Mouse (Mus musculus) megakaryocyte, adult 5-6 weeks (primary cell): ENCODE measurements around the gene Emc8. TPM values are rescaled to one million over a fixed set of nuclear protein-coding genes. Genes with fewer than 3 reads are reported as not detected.

Experiments
- ATAC-seq: 2 replicates; pipeline ENCODE4 v1.8.0; 2016; ENCODE audit warnings: mild to moderate bottlenecking, inconsistent platforms; ENCODE audit not compliant: poor library complexity, severe bottlenecking
- total RNA-seq, 2 experiments: library from RNA; stranded (forward) in 1 of 2; stranded (reverse) in 1 of 2; fragments of 153-499, 151-499 nt in 1 of 2; fragments of 221-1000, 200-1000 nt in 1 of 2; gene quantifications; 2 replicates each; pipeline versions ENCODE4 v1.2.3 to v1.2.4; 2015 to 2017

Emc8 gene
- total RNA-seq (2015) (46.7 and 48.7 TPM in 2 replicates), total RNA-seq (2017) (41.6 and 51.3 TPM in 2 replicates)

DNA sequence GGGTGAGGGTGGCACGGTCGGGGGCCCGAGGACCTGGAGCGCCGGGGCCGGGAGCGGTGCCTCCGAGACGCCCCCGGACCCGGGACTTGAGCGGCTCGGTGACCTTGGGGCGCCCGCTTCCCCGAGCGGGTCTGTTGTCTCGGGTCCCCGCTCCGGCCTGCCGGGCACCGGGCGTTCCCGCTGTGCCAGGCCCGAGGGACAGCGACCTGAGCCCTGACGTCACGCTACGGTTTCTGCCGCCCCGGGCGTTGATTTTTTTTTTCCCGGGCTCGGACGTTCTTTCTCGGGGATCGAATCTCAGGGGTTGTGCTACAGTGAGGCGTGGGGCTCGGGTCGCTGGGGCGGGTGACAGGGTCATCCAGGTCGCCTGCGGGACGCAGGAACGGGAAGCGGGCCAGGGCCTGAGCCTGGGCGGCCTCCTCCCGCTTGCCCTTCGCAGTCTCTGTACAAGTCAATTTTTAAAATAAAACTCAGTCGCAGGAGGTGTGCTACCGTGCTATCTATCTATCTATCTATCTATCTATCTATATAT lies at the start of gene Emc8:
Emc8 (minus strand) TSS at position 200 of the 532 bp plus-strand sequence.
- peak; percentile 9 for ATAC-seq

DNA sequence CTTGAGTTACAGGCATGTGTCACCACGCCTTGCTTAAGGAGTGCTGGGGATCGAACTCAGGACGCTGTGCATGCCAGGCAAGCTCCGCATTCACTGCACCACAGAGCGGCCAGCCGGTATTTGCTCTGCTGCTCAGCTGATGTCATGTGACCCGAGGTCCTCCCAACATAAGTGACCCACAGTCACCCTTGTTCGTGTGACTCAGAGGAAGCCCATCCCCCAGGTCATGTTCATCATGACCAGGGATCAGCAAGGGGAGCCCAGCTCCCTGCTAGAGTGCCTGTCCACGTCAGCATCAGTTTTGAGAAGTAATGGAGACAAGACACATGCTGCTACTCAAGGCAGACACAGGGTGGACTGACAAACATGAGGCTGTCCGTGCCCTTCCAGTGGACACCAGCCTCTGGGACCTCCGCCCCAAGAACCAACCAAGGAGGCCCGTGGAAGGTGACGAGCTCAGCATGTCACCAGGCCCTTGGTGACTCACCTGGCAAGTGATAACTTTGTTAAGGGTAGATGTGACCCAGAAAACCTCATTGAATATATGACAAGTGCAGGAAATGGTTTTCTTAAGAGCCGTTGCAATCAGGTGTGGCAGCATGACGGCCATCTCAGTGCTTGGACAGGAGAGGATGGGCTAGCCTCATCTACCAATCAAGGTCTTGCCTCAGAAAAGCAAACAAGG lies 47.8 kb upstream of the Emc8 start:
- peak; percentile 17 for ATAC-seq

GRCm38 (mm10) chr8:120715200-120715599 lies 46.8 kb upstream of the Emc8 start:
- ATAC-seq, result peak; percentile 66

GRCm38 (mm10) chr8:120709176-120709575 lies 40.8 kb upstream of the Emc8 start:
- ATAC-seq, result peak; percentile 27; the same call in 1 of the 2 replicates

- ATAC-seq, result no peak
These were observed 37.8 kb upstream of the Emc8 start for GRCm38 (mm10) chr8:120706193-120706592.

GRCm38 (mm10) chr8:120705163-120705562 lies 36.8 kb upstream of the Emc8 start:
- no peak for ATAC-seq

- no peak for ATAC-seq
These were observed 35.8 kb upstream of the Emc8 start for GRCm38 (mm10) chr8:120704203-120704602.

- ATAC-seq, result peak; percentile 80
These were observed 33.5 kb upstream of the Emc8 start for GRCm38 (mm10) chr8:120701758-120702465.

DNA sequence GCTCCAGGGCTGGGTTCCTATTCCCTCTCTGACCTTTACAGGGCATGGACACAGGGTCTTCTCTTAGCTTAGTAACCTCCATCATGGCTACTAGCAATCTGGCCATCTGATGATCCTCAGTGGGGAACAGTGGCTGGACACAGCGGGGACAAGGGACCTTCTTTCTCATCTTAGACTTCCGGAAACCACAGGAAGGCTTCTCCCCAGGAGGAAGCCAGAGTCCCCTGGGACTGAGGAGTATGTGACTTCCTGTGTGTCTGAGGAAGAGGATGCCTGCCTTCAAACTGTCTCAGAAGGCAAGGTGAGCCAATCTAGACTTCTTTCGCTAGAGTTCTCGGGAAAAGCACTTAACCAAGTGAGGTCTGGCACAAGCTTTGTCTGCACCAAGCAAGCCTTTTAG lies 31.7 kb upstream of the Emc8 start:
- ATAC-seq, result no peak

DNA sequence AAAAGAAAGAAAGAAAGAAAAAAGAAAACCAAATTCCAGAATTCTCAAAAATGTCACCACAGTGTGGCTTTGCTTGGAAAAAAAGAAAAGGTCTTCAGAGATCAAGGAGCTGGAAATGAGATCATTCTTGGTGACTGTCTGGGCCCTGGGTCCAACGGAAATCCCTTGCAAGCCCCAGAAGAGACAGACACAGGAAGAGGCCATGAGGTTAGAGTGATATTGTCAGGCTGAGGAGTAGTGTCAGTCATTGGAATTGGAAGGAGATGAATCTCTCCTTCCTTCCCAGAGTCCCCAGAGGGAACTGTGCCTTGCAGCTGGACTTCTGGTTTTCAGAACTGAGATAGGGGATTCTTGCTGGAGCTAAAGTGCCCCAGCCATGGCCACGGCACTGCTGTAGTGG lies 31.2 kb upstream of the Emc8 start:
- no peak for ATAC-seq

GRCm38 (mm10) chr8:120699079-120699478 lies 30.7 kb upstream of the Emc8 start:
- ATAC-seq, result no peak

- ATAC-seq, result no peak
These were observed 30.1 kb upstream of the Emc8 start for GRCm38 (mm10) chr8:120698426-120698825.

- 0 out of 2 replicates have a peak, but pooled peaks have one; percentile 10 for ATAC-seq
These were observed 29.6 kb upstream of the Emc8 start for GRCm38 (mm10) chr8:120697979-120698272.

GRCm38 (mm10) chr8:120697154-120697978 lies 29.0 kb upstream of the Emc8 start:
- peak; percentile 43 for ATAC-seq

GRCm38 (mm10) chr8:120696401-120697153 lies 28.2 kb upstream of the Emc8 start:
- ATAC-seq, result no peak

- ATAC-seq, result peak; percentile 47; the same call in 1 of the 2 replicates
These were observed 25.6 kb upstream of the Emc8 start for GRCm38 (mm10) chr8:120693861-120694493.

GRCm38 (mm10) chr8:120692934-120693333 lies 24.6 kb upstream of the Emc8 start:
- no peak for ATAC-seq

GRCm38 (mm10) chr8:120688511-120688910 lies 20.1 kb upstream of the Emc8 start:
- no peak for ATAC-seq

DNA sequence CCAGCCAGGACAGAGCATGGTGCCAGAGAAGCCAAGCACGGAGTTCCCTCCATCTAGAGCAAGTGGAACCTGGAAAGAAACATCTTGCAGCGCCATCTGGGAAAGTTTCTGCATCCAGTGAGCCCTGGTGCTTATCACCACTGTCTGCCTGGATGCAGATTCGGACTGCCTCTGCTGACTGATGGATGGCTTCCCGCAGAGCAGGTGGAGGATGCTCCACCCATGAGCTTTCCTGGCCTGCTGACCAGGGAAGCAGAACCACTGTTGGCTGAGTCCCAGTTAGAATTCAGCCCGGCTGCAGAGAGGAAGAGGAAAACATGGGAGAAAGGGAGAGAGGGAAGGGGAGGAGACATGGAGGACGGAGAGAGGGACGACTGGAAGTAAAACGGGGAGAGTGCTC lies 19.4 kb upstream of the Emc8 start:
- no peak for ATAC-seq

GRCm38 (mm10) chr8:120686576-120686975 lies 18.2 kb upstream of the Emc8 start:
- ATAC-seq, result no peak
